In genomic region chrX:142182026-142182425, GRCm38 (mm10) we compare ENCODE assay signal across 26 mouse cellular contexts. TPM values are rescaled to one million over a fixed set of nuclear protein-coding genes. Genes with fewer than 3 reads are reported as not detected.
DNase-seq lines count a peak whose midpoint lies in the region; ATAC-seq and TF ChIP-seq lines count a peak whose summit lies in the region.
"Had no signal": no experiment of that assay in that cellular context is flagged by ENCODE, and none has a peak within 500 bp of the region (broad histone marks: within the 10 kb centered on the region; RNA-seq: fewer than 3 reads in every experiment).

No protein-coding gene starts in this region.

- TF ChIP-seq POLR2A in liver, adult 2 months (IDR thresholded peaks at IDR 0.05; ENCODE audit: extremely low read depth, insufficient read depth, low read length), result no peak

- no peak overlapping the region for H3K4me2 ChIP-seq in liver, embryonic 12.5 days
- H3K4me2 ChIP-seq in kidney, embryonic 15.5 days, result no peak overlapping the region
- no peak overlapping the region for H3K4me2 ChIP-seq in intestine, embryonic 15.5 days (replicated peaks)
- H3K4me2 ChIP-seq: embryonic facial prominence, embryonic 15.5 days; hindbrain, embryonic 13.5 days had no signal

- no peak overlapping the region for H3K27ac ChIP-seq in liver, adult 2 months (replicated peaks; ENCODE audit: insufficient read depth, low read depth, low read length)
- no peak overlapping the region for H3K27ac ChIP-seq in liver, embryonic 12.5 days
- no peak overlapping the region for H3K27ac ChIP-seq in kidney, embryonic 15.5 days
- H3K27ac ChIP-seq in intestine, embryonic 15.5 days, result no peak overlapping the region
- H3K27ac ChIP-seq: embryonic facial prominence, embryonic 15.5 days; forebrain, embryonic 10.5 days; gastrocnemius, adult 2 months; heart, embryonic 10.5 days; hindbrain, embryonic 13.5 days had no signal

- no peaks in the 10 kb centered on the region for H3K9me3 ChIP-seq in liver, embryonic 12.5 days (replicated peaks)
- H3K9me3 ChIP-seq in kidney, embryonic 15.5 days (replicated peaks), result no peaks in the 10 kb centered on the region
- H3K9me3 ChIP-seq in intestine, embryonic 15.5 days, result no peaks in the 10 kb centered on the region
- H3K9me3 ChIP-seq: embryonic facial prominence, embryonic 15.5 days; forebrain, embryonic 10.5 days; heart, embryonic 10.5 days; hindbrain, embryonic 13.5 days had no signal

- H3K36me3 ChIP-seq in liver, adult 2 months (ENCODE audit: control insufficient read depth, insufficient read depth, low read length), result no peaks in the 10 kb centered on the region
- H3K36me3 ChIP-seq in liver, embryonic 12.5 days, result no peaks in the 10 kb centered on the region
- H3K36me3 ChIP-seq in kidney, embryonic 15.5 days, result no peaks in the 10 kb centered on the region
- H3K36me3 ChIP-seq in intestine, embryonic 15.5 days, result no peaks in the 10 kb centered on the region
- H3K36me3 ChIP-seq: embryonic facial prominence, embryonic 15.5 days; forebrain, embryonic 10.5 days; heart, embryonic 10.5 days; hindbrain, embryonic 13.5 days had no signal

- WGBS in liver, adult 2 months, result 19% methylated on average over 2 of the region's 2 CpGs
- 72% methylated on average over 2 of the region's 2 CpGs for WGBS in liver, embryonic 12.5 days (ENCODE audit: insufficient replicate concordance)
- WGBS in kidney, embryonic 15.5 days, result 65% methylated on average over 2 of the region's 2 CpGs
- 51% methylated on average over 2 of the region's 2 CpGs for WGBS in intestine, embryonic 15.5 days

- no peaks in the 10 kb centered on the region for H3K79me2 ChIP-seq in liver, adult 2 months (ENCODE audit: control insufficient read depth, insufficient read depth, low read length)

- no peak for TF ChIP-seq CTCF in liver, adult 2 months (IDR thresholded peaks at IDR 0.05; ENCODE audit: low read depth, low read length)

- H3K4me1 ChIP-seq in liver, adult 2 months (ENCODE audit: control insufficient read depth, insufficient read depth, low read length), result peaks cover 2% of the 10 kb centered on the region; the same call in 1 of the 2 replicates
- H3K4me1 ChIP-seq in liver, embryonic 12.5 days, result no peaks in the 10 kb centered on the region
- H3K4me1 ChIP-seq in kidney, embryonic 15.5 days, result no peaks in the 10 kb centered on the region
- no peaks in the 10 kb centered on the region for H3K4me1 ChIP-seq in intestine, embryonic 15.5 days (replicated peaks)
- H3K4me1 ChIP-seq: embryonic facial prominence, embryonic 15.5 days; heart, embryonic 10.5 days; hindbrain, embryonic 13.5 days had no signal

- no peak overlapping the region for H3K9ac ChIP-seq in liver, adult 2 months (ENCODE audit: low read depth, low read length)
- no peak overlapping the region for H3K9ac ChIP-seq in liver, embryonic 12.5 days
- no peak overlapping the region for H3K9ac ChIP-seq in kidney, embryonic 15.5 days
- H3K9ac ChIP-seq in intestine, embryonic 15.5 days, result no peak overlapping the region
- H3K9ac ChIP-seq: embryonic facial prominence, embryonic 15.5 days; hindbrain, embryonic 13.5 days had no signal

- no peaks in the 10 kb centered on the region for H3K27me3 ChIP-seq in liver, adult 2 months (ENCODE audit: control insufficient read depth, insufficient read depth, low read length)
- no peaks in the 10 kb centered on the region; the same call in 1 of the 2 replicates for H3K27me3 ChIP-seq in liver, embryonic 12.5 days (replicated peaks)
- peaks cover 42% of the 10 kb centered on the region for H3K27me3 ChIP-seq in kidney, embryonic 15.5 days
- no peaks in the 10 kb centered on the region for H3K27me3 ChIP-seq in intestine, embryonic 15.5 days (replicated peaks)
- H3K27me3 ChIP-seq: embryonic facial prominence, embryonic 15.5 days had no signal

- no peak for ATAC-seq in liver, embryonic 12.5 days
- ATAC-seq in kidney, embryonic 15.5 days (replicated peaks; ENCODE audit: low FRiP score), result peak; percentile 54; the same call in 1 of the 2 replicates
- no peak for ATAC-seq in intestine, embryonic 15.5 days
- ATAC-seq: forebrain, embryonic 14.5 days had no signal

- H3K4me3 ChIP-seq in liver, adult 2 months (ENCODE audit: insufficient read depth, low read depth, low read length), result no peak overlapping the region
- no peak overlapping the region for H3K4me3 ChIP-seq in liver, embryonic 12.5 days
- H3K4me3 ChIP-seq in kidney, embryonic 15.5 days (replicated peaks), result no peak overlapping the region
- no peak overlapping the region for H3K4me3 ChIP-seq in intestine, embryonic 15.5 days (replicated peaks)
- H3K4me3 ChIP-seq: embryonic facial prominence, embryonic 15.5 days; erythroblast, embryonic 14.5 days; forebrain, embryonic 10.5 days; gastrocnemius, adult 2 months; heart, embryonic 10.5 days; hindbrain, embryonic 13.5 days had no signal

- peak; percentile 48 for DNase-seq in liver, adult 2 months (ENCODE audit: extremely low read depth, low read depth, low spot score)
- peak; percentile 29 to 59 for DNase-seq in kidney, postnatal 25 days
- DNase-seq in layer of hippocampus, adult 11-12 months (ENCODE audit: low spot score), result no peak
- DNase-seq: adrenal gland, adult 8-10 months; adrenal gland, postnatal 36 days; cerebellum, adult 11 months; cerebellum, adult 8-10 months; cerebellum, postnatal 14 days; embryo, embryonic 11 days; gastrocnemius, adult 2 months; gastrocnemius, postnatal 36 days; heart, adult 18-20 months; heart, postnatal 10 days had no signal

RNA-seq across cellular contexts. Expression of gene Gucy2f, which starts 14.7 kb away (rescaled TPM):
- total RNA-seq in liver, adult 2 months (2014; rRNA removed), result not detected in 2 replicates
- not detected in 2 replicates for polyA plus RNA-seq in liver, adult 2 months (2012; rRNA removed)
- not detected in 2 replicates for polyA plus RNA-seq in liver, embryonic 12.5 days (2016; fragmentation: Nextera tagmentation; extraction: Ambion mirVana)
- 0.03 TPM in 1 of 2 replicates, not detected in the other for polyA plus RNA-seq in kidney, embryonic 15.5 days (2015; fragmentation: Nextera tagmentation; extraction: Ambion mirVana)
- polyA plus RNA-seq in intestine, embryonic 15.5 days (2015; fragmentation: Nextera tagmentation; extraction: Ambion mirVana), result not detected in 2 replicates
- total RNA-seq: adrenal gland, adult 8-10 months; adrenal gland, postnatal 36 days; common myeloid progenitor, adult 5-6 weeks; ES-E14; gastrocnemius, adult 2 months; gastrocnemius, postnatal 36 days; heart, adult 18-20 months; heart, postnatal 10 days; hematopoietic stem cell, adult 5-6 weeks had no signal
- polyA plus RNA-seq: embryonic facial prominence, embryonic 15.5 days; erythroblast, embryonic 14.5 days; forebrain, embryonic 10.5 days; heart, embryonic 10.5 days; heart, embryonic 14.5 days had no signal

RNA-seq across cellular contexts. Expression of gene Nxt2, which starts 44.5 kb away (rescaled TPM):
- 29.0 and 31.9 TPM in 2 replicates for total RNA-seq in liver, adult 2 months (2014; rRNA removed)
- polyA plus RNA-seq in liver, adult 2 months (2012; rRNA removed), result 4.4 and 6.1 TPM in 2 replicates
- 7.2 and 7.7 TPM in 2 replicates for polyA plus RNA-seq in liver, embryonic 12.5 days (2016; fragmentation: Nextera tagmentation; extraction: Ambion mirVana)
- 23.5 and 27.2 TPM in 2 replicates for polyA plus RNA-seq in kidney, embryonic 15.5 days (2015; fragmentation: Nextera tagmentation; extraction: Ambion mirVana)
- polyA plus RNA-seq in intestine, embryonic 15.5 days (2015; fragmentation: Nextera tagmentation; extraction: Ambion mirVana), result 23.5 and 27.2 TPM in 2 replicates
